Mouse (Mus musculus) heart, adult 2 months (tissue): ENCODE data around the gene Hist2h3b. TPM values are rescaled to one million over a fixed set of nuclear protein-coding genes. Genes with fewer than 3 reads are reported as not detected.

Experiments
- DNase-seq, 2 experiments: peaks; one replicate each; pipeline ENCODE4 v3.0.0; 2021
- H3K27ac ChIP-seq: fragments of 200-600 bp; 2 replicates; pipeline ENCODE4 v1.8.1; 2022
- H3K27me3 ChIP-seq: fragments of 200-500 bp; 2 replicates; pipeline ENCODE4 v1.6.1; 2012; ENCODE audit warnings: mild to moderate bottlenecking, low read length, inconsistent platforms, mixed read lengths; ENCODE audit not compliant: control insufficient read depth, insufficient read depth
- H3K36me3 ChIP-seq: fragments of 200-500 bp; 2 replicates; pipeline ENCODE4 v1.6.1; 2012; ENCODE audit warnings: low read length, inconsistent platforms; ENCODE audit not compliant: control insufficient read depth, insufficient read depth
- H3K4me1 ChIP-seq: fragments of 200-500 bp; 2 replicates; pipeline ENCODE4 v1.6.1; 2011; ENCODE audit warnings: low read length; ENCODE audit not compliant: control insufficient read depth, insufficient read depth
- H3K4me3 ChIP-seq: fragments of 200-600 bp; 2 replicates; pipeline ENCODE4 v1.8.1; 2022
- H3K79me2 ChIP-seq: fragments of 200-500 bp; replicated peaks from 2 replicates; pipeline ENCODE4 v1.6.1; 2012; ENCODE audit warnings: mild to moderate bottlenecking, inconsistent platforms, low read length, moderate library complexity, mixed read lengths; ENCODE audit not compliant: control insufficient read depth, insufficient read depth
- H3K9ac ChIP-seq: fragments of 200-500 bp; 2 replicates; pipeline ENCODE4 v1.6.1; 2012; ENCODE audit warnings: low read depth, mild to moderate bottlenecking, control low read depth, inconsistent platforms, low read length, mixed read lengths
- CTCF ChIP-seq: fragments of 200-600 bp; IDR thresholded peaks from 2 replicates; pipeline ENCODE4 v1.8.1; 2022; ENCODE audit warnings: antibody characterized with exemption, mild to moderate bottlenecking, moderate library complexity
- EP300 ChIP-seq: fragments of 200-500 bp; IDR thresholded peaks from 2 replicates; pipeline ENCODE4 v1.6.1; 2011; ENCODE audit warnings: low read depth, low read length, control low read depth; ENCODE audit not compliant: insufficient read depth
- POLR2A ChIP-seq: fragments of 200-500 bp; IDR thresholded peaks from 2 replicates; pipeline ENCODE4 v1.6.1; 2011; ENCODE audit warnings: mild to moderate bottlenecking, low read depth, low read length, control low read depth; ENCODE audit not compliant: insufficient read depth
- WGBS: fragments of 180-500 bp; shearing (Covaris S2); methylation state at CpG from one replicate; pipeline ENCODE4 v1.1.7; 2018; 5-methylcytosine and 5-hydroxymethylcytosine counted together
- intact Hi-C: fragments of 180-260 bp; cut with DNase I; formaldehyde crosslinking; loops from one replicate; pipeline ENCODE4 v1.15.1; 2025
- microRNA-seq, 2 experiments: library from miRNA; unstranded; fragments of <30 nt; microRNA quantifications; one replicate each; pipeline ENCODE4 v1.2.0; 2021
- polyA plus RNA-seq: library from polyadenylated mRNA; depleted of rRNA; stranded (reverse); fragments of >200 nt; gene quantifications from 2 replicates; pipeline ENCODE4 v1.2.3, GENCODE M21; 2012; rRNA removed
- total RNA-seq, 2 experiments: library from RNA; stranded (reverse); gene quantifications; 2 replicates each; pipeline ENCODE4 v1.2.3; 2021

Gene Hist2h3b
- total and polyA plus RNA-seq, 3 experiments = 5.2 to 18.3 (median 11.5) TPM

DNA sequence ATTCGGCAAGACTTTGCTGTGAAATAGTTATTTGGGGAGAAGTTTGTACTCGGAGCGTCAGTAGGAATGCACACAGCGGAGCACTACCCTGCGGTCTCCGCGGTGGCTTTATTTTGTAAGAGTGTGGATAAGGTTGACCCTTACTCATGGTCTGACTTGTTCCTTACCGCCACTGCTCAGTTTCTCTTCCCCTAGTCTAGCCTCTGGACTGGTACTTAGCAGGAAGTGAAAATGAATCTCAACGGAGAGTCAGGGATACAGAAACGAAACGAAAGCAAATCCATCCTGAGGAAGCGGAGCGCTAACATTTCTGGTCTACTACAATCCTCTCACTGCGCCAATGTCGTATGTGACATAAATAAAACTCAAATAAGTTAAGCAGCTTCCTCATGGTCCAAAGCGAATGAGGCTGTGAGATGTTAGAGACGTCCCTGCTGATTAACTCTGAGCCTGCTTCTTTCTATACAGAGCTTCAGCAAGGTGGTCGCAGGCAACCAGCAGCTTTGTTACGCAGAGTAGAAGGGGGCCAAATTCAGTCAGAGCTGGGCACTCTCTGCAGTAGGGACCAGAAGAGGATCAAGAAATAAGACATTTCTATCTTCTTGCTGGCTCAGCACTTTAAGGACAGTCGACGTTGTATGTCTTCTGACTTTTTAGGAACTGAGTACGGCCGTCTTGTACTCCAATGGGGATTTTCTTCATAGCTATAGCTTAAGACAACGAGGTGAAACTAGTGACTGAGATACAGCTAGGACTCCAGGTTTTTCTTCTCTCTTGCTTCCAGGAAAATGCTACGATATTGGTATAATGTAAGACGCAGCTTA, 32.5 kb downstream of the Hist2h3b start:
- no peaks in the 10 kb centered on the region for H3K27me3 ChIP-seq
- no peaks in the 10 kb centered on the region; the same call in 1 of the 2 replicates for H3K4me1 ChIP-seq
- no peaks in the 10 kb centered on the region for H3K79me2 ChIP-seq
- no peak overlapping the region for H3K27ac ChIP-seq
- 49% methylated on average over 26 of the region's 26 CpGs for WGBS
- no peaks in the 10 kb centered on the region for H3K36me3 ChIP-seq
- intact Hi-C loops = no loop called here
- peak overlapping the region; percentile 44 for H3K4me3 ChIP-seq
- TF ChIP-seq EP300 (no peak), POLR2A (0 out of 2 replicates have a peak, but pooled peaks have one; percentile 26), CTCF (no peak)
- DNase-seq = peak in 1 of 2 experiments; percentile 34
- H3K9ac ChIP-seq = peak overlapping the region; percentile 28; the same call in 1 of the 2 replicates

DNA sequence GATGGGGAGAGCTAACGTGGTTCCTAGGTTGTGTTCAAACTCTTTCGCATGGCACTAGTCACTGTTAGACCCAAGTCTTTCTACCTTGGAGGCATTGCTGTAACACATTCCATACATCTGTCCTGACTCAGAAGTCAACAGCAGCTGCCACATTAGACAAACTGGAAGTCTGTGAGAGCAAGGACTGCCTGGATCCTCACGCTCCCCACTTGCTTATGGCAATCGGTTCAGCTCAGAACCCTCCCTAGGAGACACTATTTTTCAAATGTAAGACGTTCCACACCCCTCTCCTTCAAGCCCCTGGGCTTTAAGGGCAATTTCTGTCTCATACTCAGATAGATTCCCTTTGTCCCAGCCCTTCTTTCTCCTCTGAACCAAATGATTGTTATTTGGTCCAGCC, 33.6 kb downstream of the Hist2h3b start:
- Histone ChIP-seq H3K27ac (no peak overlapping the region), H3K36me3 (no peaks in the 10 kb centered on the region), H3K4me1 (no peaks in the 10 kb centered on the region; the same call in 1 of the 2 replicates), H3K9ac (no peak overlapping the region), H3K79me2 (no peaks in the 10 kb centered on the region), H3K4me3 (no peak overlapping the region), H3K27me3 (no peaks in the 10 kb centered on the region)
- intact Hi-C loops = no loop called here
- no peak for DNase-seq
- WGBS = 80% methylated on average over 5 of the region's 5 CpGs
- TF ChIP-seq POLR2A = no peak

DNA sequence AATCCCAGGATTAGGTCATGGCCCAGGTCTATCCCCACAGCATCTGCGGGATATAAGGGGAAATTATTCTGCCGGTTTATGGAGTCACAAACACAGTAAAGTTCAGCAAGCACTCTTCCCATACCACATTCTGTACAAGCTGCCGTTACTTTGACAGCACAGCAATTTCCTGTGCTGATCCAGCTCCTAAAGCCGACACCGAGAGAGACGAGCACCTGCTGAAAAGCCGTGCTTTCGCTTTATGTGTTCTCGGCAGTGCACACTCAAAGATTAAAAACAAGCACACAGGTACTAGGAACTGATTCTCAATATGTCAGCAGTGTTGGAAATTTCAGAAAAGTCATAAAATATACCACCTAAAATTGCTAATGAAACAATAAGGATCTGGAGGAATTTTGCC, 38.1 kb downstream of the Hist2h3b start:
- TF ChIP-seq CTCF (no peak), EP300 (no peak), POLR2A (no peak)
- intact Hi-C loops = no loop called here
- Histone ChIP-seq H3K27ac (no peak overlapping the region), H3K36me3 (no peaks in the 10 kb centered on the region), H3K79me2 (no peaks in the 10 kb centered on the region), H3K4me3 (no peak overlapping the region), H3K9ac (no peak overlapping the region), H3K4me1 (no peaks in the 10 kb centered on the region; the same call in 1 of the 2 replicates), H3K27me3 (no peaks in the 10 kb centered on the region)
- WGBS = 70% methylated on average over 9 of the region's 9 CpGs
- DNase-seq = no peak

DNA sequence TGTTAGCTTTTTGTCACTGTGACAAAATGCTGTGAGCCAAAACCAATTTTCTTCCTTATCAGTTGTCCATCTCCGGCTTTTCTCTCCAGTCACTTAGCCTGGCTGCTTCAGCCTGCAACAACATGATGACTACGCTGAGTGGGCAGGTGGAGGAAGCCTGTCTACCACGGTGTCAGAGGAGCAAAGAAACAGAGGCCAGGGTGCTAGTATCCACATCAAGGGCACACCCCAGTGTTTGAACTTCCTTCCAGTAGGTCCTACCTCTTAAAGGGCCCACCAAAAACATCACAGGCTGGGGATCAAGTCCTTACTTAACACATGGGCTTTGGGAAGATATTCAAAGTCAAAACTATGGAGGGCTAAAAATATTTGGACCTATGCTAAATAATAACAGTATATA, 41.0 kb downstream of the Hist2h3b start:
- WGBS = 52% methylated on average over 3 of the region's 3 CpGs
- Histone ChIP-seq H3K27ac (no peak overlapping the region), H3K9ac (no peak overlapping the region), H3K4me3 (no peak overlapping the region), H3K79me2 (no peaks in the 10 kb centered on the region), H3K4me1 (no peaks in the 10 kb centered on the region), H3K27me3 (no peaks in the 10 kb centered on the region), H3K36me3 (no peaks in the 10 kb centered on the region)
- no peak for TF ChIP-seq EP300
- TF ChIP-seq CTCF = no peak
- TF ChIP-seq POLR2A = no peak
- DNase-seq = no peak
- intact Hi-C loops = no loop called here

DNA sequence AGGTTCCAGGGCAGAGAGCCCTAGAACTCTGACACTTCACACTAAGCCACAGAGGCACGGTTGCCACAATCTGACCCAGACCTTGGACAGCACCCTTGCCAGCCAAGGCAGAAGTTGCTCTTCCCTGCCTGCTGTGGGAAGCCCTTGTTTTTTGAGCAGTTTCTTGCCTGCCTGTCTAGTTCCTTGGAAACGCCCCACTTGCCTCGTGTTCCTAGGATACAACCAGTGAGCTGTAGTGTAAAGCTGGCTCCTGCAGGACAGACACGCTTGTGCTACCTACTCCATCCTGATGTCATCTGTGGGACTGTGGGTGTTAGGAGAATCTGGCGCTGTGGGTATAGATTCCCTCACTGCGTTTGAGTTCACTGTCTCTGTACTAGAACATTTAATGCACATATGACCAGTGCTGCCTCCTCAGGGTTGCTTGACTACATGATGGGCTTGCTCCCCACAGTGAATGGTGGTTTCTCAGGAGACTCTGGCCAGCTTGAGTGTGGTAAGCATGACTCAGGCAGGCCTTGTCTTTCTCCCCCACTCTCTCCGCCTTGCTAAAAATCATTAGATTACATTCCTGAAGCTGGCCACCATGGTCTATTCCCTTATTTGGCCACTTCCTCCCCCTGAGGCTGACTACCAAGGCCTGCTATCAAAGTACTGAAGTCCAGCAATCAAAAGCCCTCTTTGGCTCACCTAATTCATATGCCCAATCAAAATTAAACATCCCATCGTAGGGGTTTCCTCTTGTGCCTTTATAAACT, 44.1 kb downstream of the Hist2h3b start:
- H3K79me2 ChIP-seq = no peaks in the 10 kb centered on the region
- no peak for DNase-seq
- no peak overlapping the region for H3K27ac ChIP-seq
- no peaks in the 10 kb centered on the region for H3K27me3 ChIP-seq
- intact Hi-C loops = no loop called here
- no peak overlapping the region for H3K4me3 ChIP-seq
- no peaks in the 10 kb centered on the region for H3K36me3 ChIP-seq
- TF ChIP-seq EP300 (no peak), POLR2A (no peak), CTCF (no peak)
- WGBS = 50% methylated on average over 8 of the region's 8 CpGs
- no peaks in the 10 kb centered on the region for H3K4me1 ChIP-seq
- no peak overlapping the region for H3K9ac ChIP-seq

Small RNAs within 50 kb of the gene (microRNA-seq; reads per million reads assigned to microRNA genes)
- gene Gm44492 (0 to 0.56 reads per million in 2 experiments), gene Gm47311 (0 reads per million in 2 experiments), gene Gm47313 (0 reads per million in 2 experiments)

Other genes with a start within 250 kb of the Hist2h3b start
- gene Vps45, start 210.2 kb upstream of the Hist2h3b start, total RNA-seq = 10 to 100 TPM; 23.0 to 24.5 TPM
- 4.3 and 7.1 TPM in 2 replicates for gene Vps45, start 210.2 kb upstream of the Hist2h3b start, polyA plus RNA-seq
- gene Otud7b, start 164.1 kb upstream of the Hist2h3b start, total RNA-seq = 10 to 100 TPM; 46.0 to 57.4 TPM
- gene Otud7b, start 164.1 kb upstream of the Hist2h3b start, polyA plus RNA-seq = 10.9 and 15.8 TPM in 2 replicates
- gene Mtmr11, start 106.7 kb upstream of the Hist2h3b start, total RNA-seq = 1 to 10 TPM; 2.1 to 3.5 TPM
- 5.5 and 11.7 TPM in 2 replicates for gene Mtmr11, start 106.7 kb upstream of the Hist2h3b start, polyA plus RNA-seq
- gene Sf3b4, start 96.3 kb upstream of the Hist2h3b start, total RNA-seq = 10 to 100 TPM; 15.7 to 16.5 TPM
- gene Sf3b4, start 96.3 kb upstream of the Hist2h3b start, polyA plus RNA-seq = 19.2 and 23.0 TPM in 2 replicates
- 1 to 10 TPM; 3.4 to 5.4 TPM for gene Sv2a, start 87.5 kb upstream of the Hist2h3b start, total RNA-seq
- 4.5 and 5.7 TPM in 2 replicates for gene Sv2a, start 87.5 kb upstream of the Hist2h3b start, polyA plus RNA-seq
- gene Bola1, start 48.9 kb upstream of the Hist2h3b start, total RNA-seq = 10 to 100 TPM; 22.6 to 28.7 TPM
- 22.3 and 36.0 TPM in 2 replicates for gene Bola1, start 48.9 kb upstream of the Hist2h3b start, polyA plus RNA-seq
- 1 to 10 TPM; 1.9 to 2.0 TPM for gene Hist2h2ab, start 48.8 kb upstream of the Hist2h3b start, total RNA-seq
- 0.35 TPM in 1 of 2 replicates, not detected in the other for gene Hist2h2ab, start 48.8 kb upstream of the Hist2h3b start, polyA plus RNA-seq
- gene Hist2h2ac, start 47.8 kb upstream of the Hist2h3b start, total RNA-seq = 10 to 100 TPM; 18.1 to 26.3 TPM
- 1.3 and 1.5 TPM in 2 replicates for gene Hist2h2ac, start 47.8 kb upstream of the Hist2h3b start, polyA plus RNA-seq
- gene Hist2h2be, start 47.5 kb upstream of the Hist2h3b start, total RNA-seq = 10 to 100 TPM in 1 of 2 experiments, 1 to 10 TPM in 1; 9.4 to 10.1 TPM
- gene Hist2h2be, start 47.5 kb upstream of the Hist2h3b start, polyA plus RNA-seq = 6.9 and 11.9 TPM in 2 replicates
- gene Hist2h3c2, start 29.5 kb upstream of the Hist2h3b start, total RNA-seq = 1 to 10 TPM; 5.5 to 6.2 TPM
- 9.2 and 12.0 TPM in 2 replicates for gene Hist2h3c2, start 29.5 kb upstream of the Hist2h3b start, polyA plus RNA-seq
- gene Hist2h2aa2, start 28.4 kb upstream of the Hist2h3b start, total RNA-seq = 100 to 1,000 TPM; 189 to 218 TPM
- gene Hist2h2aa2, start 28.4 kb upstream of the Hist2h3b start, polyA plus RNA-seq = 33.9 and 73.5 TPM in 2 replicates
- 10 to 100 TPM in 1 of 2 experiments, 1 to 10 TPM in 1; 7.1 to 13.0 TPM for gene Hist2h2aa1, start 23.2 kb upstream of the Hist2h3b start, total RNA-seq
- gene Hist2h2aa1, start 23.2 kb upstream of the Hist2h3b start, polyA plus RNA-seq = 60.4 and 124 TPM in 2 replicates
- not detected for gene Hist2h3c1, start 22.0 kb upstream of the Hist2h3b start, total RNA-seq
- not detected in 2 replicates for gene Hist2h3c1, start 22.0 kb upstream of the Hist2h3b start, polyA plus RNA-seq
- gene Hist2h4, start 5.3 kb upstream of the Hist2h3b start, total RNA-seq = 10 to 100 TPM; 11.6 to 14.0 TPM
- 1.1 and 1.4 TPM in 2 replicates for gene Hist2h4, start 5.3 kb upstream of the Hist2h3b start, polyA plus RNA-seq
- gene Hist2h2bb, start 1.1 kb downstream of the Hist2h3b start, total RNA-seq = 10 to 100 TPM; 34.1 to 34.7 TPM
- 1.2 TPM in 1 of 2 replicates, not detected in the other for gene Hist2h2bb, start 1.1 kb downstream of the Hist2h3b start, polyA plus RNA-seq
- 1 to 10 TPM; 1.2 to 1.3 TPM for gene Fcgr1, start 25.3 kb downstream of the Hist2h3b start, total RNA-seq
- gene Fcgr1, start 25.3 kb downstream of the Hist2h3b start, polyA plus RNA-seq = 1.1 and 2.4 TPM in 2 replicates
- not detected for gene BC107364, start 183.7 kb downstream of the Hist2h3b start, total RNA-seq
- gene BC107364, start 183.7 kb downstream of the Hist2h3b start, polyA plus RNA-seq = 0.15 TPM in 1 of 2 replicates, not detected in the other